Mouse (Mus musculus) heart, postnatal 0 days (tissue): Measurements from ENCODE around the gene Btg2. TPM values are rescaled to one million over a fixed set of nuclear protein-coding genes. Genes with fewer than 3 reads are reported as not detected.

ENCODE experiments used
- ATAC-seq: fragments of 200-750 bp; cut with Nextera tagmentation; 2 replicates; pipeline ENCODE4 v1.8.0; 2017; ENCODE audit warnings: low read depth, moderate number of reproducible peaks, moderate library complexity; ENCODE audit not compliant: insufficient read depth
- DNase-seq: peaks from one replicate; pipeline ENCODE4 v3.0.0-alpha.2; 2016; ENCODE audit warnings: low spot score
- H3K27ac ChIP-seq: fragments of 300-500 bp; sonication (generic); 2 replicates; pipeline ENCODE4 v1.5.1; 2014; ENCODE audit warnings: low read depth, mild to moderate bottlenecking
- H3K27me3 ChIP-seq: fragments of 300-500 bp; sonication (generic); 2 replicates; pipeline ENCODE4 v1.6.1; 2014; ENCODE audit warnings: low read length, mixed read lengths; ENCODE audit not compliant: control insufficient read depth, insufficient read depth
- H3K36me3 ChIP-seq: fragments of 300-500 bp; sonication (generic); replicated peaks from 2 replicates; pipeline ENCODE4 v1.6.1; 2014; ENCODE audit warnings: low read length, mixed read lengths; ENCODE audit not compliant: control insufficient read depth, insufficient read depth
- H3K4me1 ChIP-seq: fragments of 300-500 bp; sonication (generic); 2 replicates; pipeline ENCODE4 v1.6.1; 2014; ENCODE audit warnings: antibody characterized with exemption; ENCODE audit not compliant: control insufficient read depth, insufficient read depth
- H3K4me2 ChIP-seq: fragments of 300-500 bp; sonication (generic); 2 replicates; pipeline ENCODE4 v1.6.1; 2014; ENCODE audit warnings: low read depth, mild to moderate bottlenecking, low read length, moderate library complexity
- H3K4me3 ChIP-seq: fragments of 300-500 bp; sonication (generic); 2 replicates; pipeline ENCODE4 v1.5.1; 2014; ENCODE audit warnings: low read depth, low read length
- H3K9ac ChIP-seq: fragments of 300-500 bp; sonication (generic); replicated peaks from 2 replicates; pipeline ENCODE4 v1.6.1; 2014; ENCODE audit warnings: low read depth, low read length, mixed read lengths
- H3K9me3 ChIP-seq: fragments of 300-500 bp; sonication (generic); replicated peaks from 2 replicates; pipeline ENCODE4 v1.6.1; 2016; ENCODE audit warnings: low read length; ENCODE audit not compliant: control insufficient read depth
- CTCF ChIP-seq: IDR thresholded peaks from 2 replicates; pipeline ENCODE4 v1.5.1; 2016; ENCODE audit warnings: antibody characterized with exemption, control low read depth, low read depth
- EP300 ChIP-seq: IDR thresholded peaks from 2 replicates; pipeline ENCODE4 v1.6.1; 2016; ENCODE audit warnings: antibody characterized with exemption, low read depth
- WGBS: fragments of 180-500 bp; shearing (Covaris S2); extraction: QIAGEN DNeasy Blood & Tissue Kit; methylation state at CpG from one replicate; pipeline ENCODE4 v1.1.7; 2014; 5-methylcytosine and 5-hydroxymethylcytosine counted together
- polyA plus RNA-seq: library from polyadenylated mRNA; unstranded; fragments of >200 nt; fragmentation: Nextera tagmentation; extraction: Ambion mirVana; gene quantifications from 2 replicates; pipeline ENCODE4 v1.2.1, GENCODE M21; 2015
- total RNA-seq: library from RNA; depleted of rRNA; stranded (reverse); fragments of >200 nt; gene quantifications from 2 replicates; pipeline ENCODE4 v1.2.3, GENCODE M21; 2014; ENCODE audit warnings: low replicate concordance

Btg2 gene
- total and polyA plus RNA-seq, 2 experiments from 2014 or later = 33.7 to 52.9 TPM

GRCm38 (mm10) chr1:134055058-134055457 lies 23.9 kb downstream of the Btg2 start:
- H3K27me3 ChIP-seq = no peaks in the 10 kb centered on the region
- no peak for ATAC-seq
- 68% methylated on average over 9 of the region's 9 CpGs for WGBS
- H3K27ac ChIP-seq = 0 out of 2 replicates have a peak overlapping the region, but pooled peaks have one; percentile 25
- peaks cover 6% of the 10 kb centered on the region for H3K4me1 ChIP-seq
- no peak overlapping the region for H3K4me3 ChIP-seq
- no peaks in the 10 kb centered on the region for H3K9me3 ChIP-seq
- no peak overlapping the region for H3K9ac ChIP-seq
- no peak overlapping the region for H3K4me2 ChIP-seq
- no peak for TF ChIP-seq CTCF
- TF ChIP-seq EP300 = no peak
- DNase-seq = no peak
- H3K36me3 ChIP-seq = no peaks in the 10 kb centered on the region

GRCm38 (mm10) chr1:134053207-134053606 lies 25.7 kb downstream of the Btg2 start:
- ATAC-seq (peak; percentile 72; the same call in 1 of the 2 replicates), DNase-seq (peak; percentile 78)
- no peaks in the 10 kb centered on the region for H3K27me3 ChIP-seq
- peak; percentile 95 for TF ChIP-seq CTCF
- no peak for TF ChIP-seq EP300
- H3K4me3 ChIP-seq = no peak overlapping the region
- peaks cover 6% of the 10 kb centered on the region; the same call in 1 of the 2 replicates for H3K4me1 ChIP-seq
- H3K36me3 ChIP-seq = no peaks in the 10 kb centered on the region
- H3K9me3 ChIP-seq = no peaks in the 10 kb centered on the region
- WGBS = 6% methylated on average over 6 of the region's 6 CpGs
- no peak overlapping the region for H3K4me2 ChIP-seq
- no peak overlapping the region for H3K9ac ChIP-seq
- H3K27ac ChIP-seq = no peak overlapping the region

GRCm38 (mm10) chr1:134049542-134049941 lies 29.4 kb downstream of the Btg2 start:
- no peak for TF ChIP-seq CTCF
- no peak for TF ChIP-seq EP300
- Histone ChIP-seq H3K4me3 (no peak overlapping the region), H3K36me3 (no peaks in the 10 kb centered on the region), H3K9ac (no peak overlapping the region), H3K27ac (no peak overlapping the region), H3K27me3 (no peaks in the 10 kb centered on the region), H3K4me2 (no peak overlapping the region), H3K4me1 (no peaks in the 10 kb centered on the region), H3K9me3 (no peaks in the 10 kb centered on the region)
- DNase-seq = no peak
- WGBS = 55% methylated on average over 6 of the region's 6 CpGs
- ATAC-seq = no peak

- DNase-seq = peak; percentile 85
- Histone ChIP-seq H3K9me3 (no peaks in the 10 kb centered on the region), H3K36me3 (no peaks in the 10 kb centered on the region), H3K27me3 (no peaks in the 10 kb centered on the region), H3K9ac (no peak overlapping the region), H3K4me2 (no peak overlapping the region), H3K27ac (no peak overlapping the region), H3K4me1 (no peaks in the 10 kb centered on the region), H3K4me3 (no peak overlapping the region)
- WGBS = 3% methylated on average over 5 of the region's 5 CpGs
- ATAC-seq = peak; percentile 36; the same call in 1 of the 2 replicates
- TF ChIP-seq EP300 (no peak), CTCF (peak; percentile 97)
These were observed 30.2 kb downstream of the Btg2 start for GRCm38 (mm10) chr1:134048759-134049158.

GRCm38 (mm10) chr1:134047431-134047830 lies 31.5 kb downstream of the Btg2 start:
- Histone ChIP-seq H3K4me1 (no peaks in the 10 kb centered on the region), H3K27me3 (no peaks in the 10 kb centered on the region), H3K9me3 (no peaks in the 10 kb centered on the region), H3K4me2 (no peak overlapping the region), H3K27ac (no peak overlapping the region), H3K36me3 (no peaks in the 10 kb centered on the region), H3K9ac (no peak overlapping the region), H3K4me3 (no peak overlapping the region)
- 77% methylated on average over 6 of the region's 6 CpGs for WGBS
- ATAC-seq = no peak
- TF ChIP-seq EP300 (no peak), CTCF (no peak)
- no peak for DNase-seq

- H3K27ac ChIP-seq = no peak overlapping the region
- H3K4me3 ChIP-seq = no peak overlapping the region
- no peak for TF ChIP-seq CTCF
- TF ChIP-seq EP300 = no peak
- H3K9ac ChIP-seq = no peak overlapping the region
- WGBS = 34% methylated on average over 22 of the region's 23 CpGs
- H3K9me3 ChIP-seq = no peaks in the 10 kb centered on the region
- no peaks in the 10 kb centered on the region for H3K36me3 ChIP-seq
- peak overlapping the region; percentile 44 for H3K4me2 ChIP-seq
- no peaks in the 10 kb centered on the region for H3K4me1 ChIP-seq
- ATAC-seq = no peak
- no peaks in the 10 kb centered on the region for H3K27me3 ChIP-seq
- no peak for DNase-seq
These were observed 32.5 kb downstream of the Btg2 start for GRCm38 (mm10) chr1:134046387-134046786.
